Mouse (Mus musculus): ENCODE measurements around the gene Chmp2a. TPM values are rescaled to one million over a fixed set of nuclear protein-coding genes. Genes with fewer than 3 reads are reported as not detected.
A peak's percentile ranks its signal among the peaks of the same experiment; 100 is the strongest.
"Not testable (repeated sequence)": the region's sequence is repeated elsewhere in the genome, so short reads cannot be mapped to it uniquely, and the experiment has no call there.

The Chmp2a gene
- total RNA-seq (2022), result 100 to 1,000 TPM; 152 to 158 (median 152) TPM

DNA sequence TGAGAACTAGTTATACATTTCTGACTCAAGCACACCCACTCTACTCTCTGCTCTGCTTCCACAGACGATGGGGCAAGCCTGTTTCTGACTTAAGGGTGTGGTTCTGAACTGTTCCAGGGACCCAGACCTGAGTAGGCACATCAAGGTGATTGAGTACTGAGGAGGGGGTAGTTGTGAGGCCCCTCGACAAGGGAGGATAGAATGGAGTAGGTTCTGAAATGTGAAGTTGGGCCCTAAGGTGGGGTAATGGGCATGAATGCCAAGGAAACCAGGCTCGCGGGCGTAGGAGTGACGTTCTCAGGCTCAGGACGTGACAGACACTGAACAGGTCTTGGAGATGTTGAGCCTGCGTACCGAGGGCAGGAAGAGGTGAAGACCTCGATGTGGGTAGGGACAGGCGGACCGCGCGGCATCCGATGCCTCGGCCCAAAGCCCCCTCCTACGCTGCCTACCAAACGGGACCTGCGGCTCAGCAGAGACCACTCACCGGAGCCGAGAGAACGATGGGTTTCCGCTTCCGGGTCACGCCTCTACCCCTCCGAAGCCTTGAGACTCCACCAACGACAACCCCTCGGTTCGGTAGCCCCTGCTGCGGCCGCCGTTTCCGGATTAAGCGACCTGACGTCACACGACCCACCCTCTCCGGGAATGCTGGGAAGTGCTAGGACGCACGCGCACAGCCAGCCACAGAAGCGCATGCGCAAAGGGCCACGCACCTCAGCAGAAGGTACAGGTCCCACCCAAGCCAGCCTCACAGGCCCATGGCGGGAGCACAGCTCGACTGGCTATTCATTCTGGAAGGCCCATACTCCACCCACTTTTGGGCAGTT, at the start of gene Chmp2a:
Gene Chmp2a, minus strand, starts transcription at position 660 of the 830 bp plus-strand sequence.
- peak; percentile 96 to 98 for DNase-seq (ENCODE audit: low spot score in 2 of 2)

DNA sequence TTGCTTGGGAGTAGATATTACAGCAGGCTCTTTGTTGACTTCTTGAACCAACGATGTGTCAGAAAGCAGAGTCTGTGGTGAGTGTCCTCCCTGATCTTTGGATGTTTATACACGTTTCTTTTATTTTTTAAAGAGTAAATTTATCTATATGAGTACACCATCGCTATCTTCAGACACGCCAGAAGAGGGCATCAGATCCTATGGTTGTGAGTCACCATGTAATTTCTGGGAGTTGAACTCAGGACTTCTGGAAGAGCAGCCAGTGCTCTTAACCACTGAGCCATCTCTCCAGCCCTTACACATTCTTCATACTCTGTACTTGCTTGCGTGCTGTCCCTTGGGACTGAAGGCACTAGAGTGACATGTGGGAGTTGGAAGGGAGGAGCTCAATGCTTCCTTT, 37.7 kb upstream of the Chmp2a start:
- DNase-seq (ENCODE audit: low spot score in 2 of 2), result no peak

GRCm38 (mm10) chr7:13063399-13063798, 28.8 kb upstream of the Chmp2a start:
- DNase-seq (ENCODE audit: low spot score in 2 of 2), result not testable (repeated sequence)

- no peak for DNase-seq (ENCODE audit: low spot score in 2 of 2)
Measured at GRCm38 (mm10) chr7:13059536-13059935, 24.9 kb upstream of the Chmp2a start.

- DNase-seq (ENCODE audit: low spot score in 2 of 2), result no peak
Measured at GRCm38 (mm10) chr7:13056913-13057700, 22.5 kb upstream of the Chmp2a start.

- DNase-seq (ENCODE audit: low spot score in 2 of 2), result peak; percentile 90 to 98
Measured at GRCm38 (mm10) chr7:13054287-13055010, 19.8 kb upstream of the Chmp2a start, which contains the start of gene Mzf1. TSS of gene Mzf1 (minus strand) at chr7:13054764.

- peak in 1 of 2 experiments; percentile 50 for DNase-seq (ENCODE audit: low spot score in 2 of 2)
Measured at GRCm38 (mm10) chr7:13053961-13054286, 19.3 kb upstream of the Chmp2a start.

GRCm38 (mm10) chr7:13053501-13053900, 18.9 kb upstream of the Chmp2a start:
- no peak for DNase-seq (ENCODE audit: low spot score in 2 of 2)

GRCm38 (mm10) chr7:13053001-13053400, 18.4 kb upstream of the Chmp2a start:
- no peak for DNase-seq (ENCODE audit: low spot score in 2 of 2)

DNA sequence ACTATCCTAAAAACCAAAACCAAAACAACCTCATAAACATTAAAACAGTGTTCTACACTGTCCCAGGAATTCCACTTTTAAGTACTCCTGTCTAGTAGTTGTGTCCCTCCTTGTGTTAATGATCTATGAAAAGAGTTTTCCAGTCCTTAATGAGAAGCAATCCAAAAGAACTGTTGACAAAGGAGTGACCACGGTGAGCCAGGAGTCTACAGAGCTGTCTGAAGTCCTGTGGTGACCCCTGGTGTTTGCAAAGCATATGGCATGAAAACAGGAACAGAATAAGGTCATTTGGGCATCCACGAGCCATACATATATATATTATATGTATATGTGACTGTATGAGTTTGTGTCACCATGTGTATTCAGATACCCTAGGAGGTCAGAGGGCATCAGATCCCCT, 11.5 kb upstream of the Chmp2a start:
- no peak for DNase-seq (ENCODE audit: low spot score in 2 of 2)

DNA sequence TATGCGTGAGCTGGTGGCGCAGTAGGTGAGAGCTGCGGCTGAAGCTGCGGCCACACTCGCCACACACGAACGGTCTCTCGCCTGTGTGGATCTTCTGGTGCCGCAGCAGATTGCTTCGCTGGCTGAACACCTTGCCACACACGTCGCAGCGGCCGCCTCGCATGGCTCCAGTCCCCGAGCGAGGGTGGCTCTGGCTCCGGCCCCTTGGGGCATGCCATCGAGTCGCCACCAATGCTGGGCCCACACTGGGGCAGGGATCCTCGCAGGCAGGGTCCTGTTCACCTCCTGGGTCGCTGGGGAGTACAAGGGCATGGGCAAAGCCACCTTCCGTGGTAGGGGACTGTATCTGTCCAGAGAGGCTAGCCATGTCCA, 9.6 kb upstream of the Chmp2a start:
- no peak for DNase-seq (ENCODE audit: low spot score in 2 of 2)

GRCm38 (mm10) chr7:13043445-13044253, 9.0 kb upstream of the Chmp2a start:
- no peak for DNase-seq (ENCODE audit: low spot score in 2 of 2)

DNA sequence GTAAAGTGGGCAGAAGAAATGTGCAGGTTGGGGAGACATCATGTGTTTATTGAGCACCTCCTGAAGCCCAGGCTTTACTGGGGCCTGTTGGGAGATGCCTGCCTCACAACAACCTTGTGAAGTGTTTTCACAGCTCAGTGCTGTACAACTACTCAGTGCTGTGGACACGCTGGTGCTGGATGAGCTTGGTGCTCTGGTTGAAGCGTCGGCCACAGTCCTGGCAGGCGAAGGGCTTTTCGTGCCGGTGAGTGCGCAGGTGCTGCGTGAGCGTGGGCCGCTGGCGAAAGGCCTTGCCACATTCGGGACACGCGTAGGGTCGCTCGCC, 8.5 kb upstream of the Chmp2a start:
- no peak for DNase-seq (ENCODE audit: low spot score in 2 of 2)

- no peak for DNase-seq (ENCODE audit: low spot score in 2 of 2)
Measured at GRCm38 (mm10) chr7:13042511-13042910, 7.9 kb upstream of the Chmp2a start.

- DNase-seq (ENCODE audit: low spot score in 2 of 2), result no peak
Measured at GRCm38 (mm10) chr7:13041256-13041655, 6.6 kb upstream of the Chmp2a start.

- DNase-seq (ENCODE audit: low spot score in 2 of 2), result peak in 1 of 2 experiments; percentile 3
Measured at GRCm38 (mm10) chr7:13039181-13039580, 4.6 kb upstream of the Chmp2a start.

- no peak for DNase-seq (ENCODE audit: low spot score in 2 of 2)
Measured at GRCm38 (mm10) chr7:13038621-13039169, 4.1 kb upstream of the Chmp2a start.

DNA sequence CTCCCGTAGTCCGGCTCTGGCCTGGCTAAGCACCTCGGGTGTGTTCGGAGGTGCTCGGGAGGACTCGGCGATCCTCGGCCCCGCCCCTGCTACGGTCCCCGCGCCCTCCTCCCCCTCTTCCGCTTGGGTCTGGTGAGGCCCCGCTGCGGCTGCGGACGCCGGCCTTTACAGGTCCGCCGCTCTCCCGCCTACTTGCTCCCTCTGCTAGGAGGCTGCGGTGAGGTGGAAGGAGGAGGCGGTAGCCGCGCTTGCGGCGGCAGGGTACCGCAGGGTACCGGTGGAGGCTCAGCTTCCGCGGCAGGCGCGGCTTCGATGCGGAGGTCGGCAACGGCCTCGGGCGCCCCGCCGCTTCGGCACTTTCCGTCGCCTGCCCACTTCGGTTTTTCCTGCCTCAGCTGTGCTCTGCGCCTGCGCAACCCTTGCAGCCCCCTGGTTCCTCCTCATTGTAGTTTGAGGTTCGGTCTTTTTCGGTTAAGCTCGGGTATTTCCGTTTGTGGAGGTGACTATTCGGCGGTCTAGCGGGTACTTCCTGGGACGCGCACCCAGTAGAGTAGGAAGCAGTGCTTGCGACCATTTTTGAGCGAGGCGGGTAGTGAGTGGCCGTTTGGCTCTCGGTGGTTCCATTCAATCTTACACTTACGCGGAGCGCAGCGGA, 3.4 kb upstream of the Chmp2a start, which contains the start of gene Ube2m:
Gene Ube2m, minus strand, starts transcription at position 375 of the 655 bp plus-strand sequence.
- peak; percentile 98 for DNase-seq (ENCODE audit: low spot score in 2 of 2)

DNA sequence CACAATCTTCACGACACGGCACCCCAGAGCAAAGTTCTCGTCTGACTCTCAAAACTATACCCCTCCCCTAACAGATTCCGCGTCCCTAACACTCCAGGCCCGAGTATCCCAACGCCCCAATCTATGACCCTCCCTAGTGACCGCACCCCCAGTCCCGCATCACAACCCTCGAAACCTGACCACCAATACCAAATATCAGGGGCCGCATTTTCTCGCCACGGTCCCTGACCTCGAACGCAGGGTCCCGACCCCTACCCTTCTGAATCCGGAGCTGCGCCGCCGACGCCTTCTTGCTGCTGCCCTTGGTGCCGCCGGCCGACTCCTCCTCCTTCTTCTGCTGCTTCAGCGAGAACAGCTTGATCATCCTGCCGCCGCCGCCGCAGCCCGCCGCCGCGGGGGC, 2.8 kb upstream of the Chmp2a start:
- no peak for DNase-seq (ENCODE audit: low spot score in 2 of 2)

DNA sequence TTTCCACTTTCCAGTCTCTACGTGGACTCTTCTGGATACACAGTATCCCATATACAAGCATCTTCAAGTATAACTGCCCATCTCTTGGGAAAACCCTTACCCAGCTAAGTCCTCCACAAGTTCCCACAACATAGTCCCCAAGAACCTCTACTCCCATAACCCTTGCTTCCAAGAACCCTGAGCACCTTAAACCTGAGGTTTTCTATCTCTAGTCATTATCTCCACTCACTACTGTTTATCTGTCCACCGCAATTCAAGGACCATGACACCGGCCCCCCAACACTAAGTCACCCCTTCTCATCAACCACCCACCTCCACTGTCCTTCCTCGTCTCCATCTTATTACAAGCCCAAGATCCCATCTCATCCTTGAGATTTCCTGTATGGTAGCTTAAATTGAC, 2.2 kb upstream of the Chmp2a start:
- no peak for DNase-seq (ENCODE audit: low spot score in 2 of 2)

All from left cerebral cortex, adult 8-10 months (tissue).